Mouse (Mus musculus) limb, embryonic 12.5 days (tissue): ENCODE measurements around the gene Lrriq1. TPM values are rescaled to one million over a fixed set of nuclear protein-coding genes. Genes with fewer than 3 reads are reported as not detected.

Source experiments
- ATAC-seq: fragments of 200-750 bp; cut with Nextera tagmentation; 2 replicates; pipeline ENCODE4 v1.8.0; 2017; ENCODE audit warnings: low read depth, moderate TSS enrichment; ENCODE audit not compliant: insufficient number of reproducible peaks, insufficient read depth, low FRiP score, low TSS enrichment
- H3K27ac ChIP-seq: fragments of 300-500 bp; sonication (generic); 2 replicates; pipeline ENCODE4 v1.5.1; 2016; ENCODE audit warnings: mild to moderate bottlenecking, moderate library complexity
- H3K27me3 ChIP-seq: fragments of 300-500 bp; sonication (generic); 2 replicates; pipeline ENCODE4 v1.6.1; 2016; ENCODE audit warnings: mild to moderate bottlenecking, moderate library complexity
- H3K36me3 ChIP-seq: fragments of 300-500 bp; sonication (generic); 2 replicates; pipeline ENCODE4 v1.6.1; 2016; ENCODE audit warnings: mild to moderate bottlenecking, moderate library complexity
- H3K4me1 ChIP-seq: fragments of 300-500 bp; sonication (generic); replicated peaks from 2 replicates; pipeline ENCODE4 v1.6.1; 2016
- H3K4me2 ChIP-seq: fragments of 300-500 bp; sonication (generic); 2 replicates; pipeline ENCODE4 v1.6.1; 2016; ENCODE audit warnings: mild to moderate bottlenecking, moderate library complexity
- H3K4me3 ChIP-seq: fragments of 300-500 bp; sonication (generic); replicated peaks from 2 replicates; pipeline ENCODE4 v1.5.1; 2016; ENCODE audit warnings: mild to moderate bottlenecking
- H3K9ac ChIP-seq: fragments of 300-500 bp; sonication (generic); replicated peaks from 2 replicates; pipeline ENCODE4 v1.6.1; 2016; ENCODE audit warnings: mild to moderate bottlenecking, moderate library complexity
- H3K9me3 ChIP-seq: fragments of 300-500 bp; sonication (generic); 2 replicates; pipeline ENCODE4 v1.6.1; 2016; ENCODE audit warnings: mild to moderate bottlenecking, moderate library complexity
- WGBS: fragments of 180-500 bp; shearing (Covaris S2); methylation state at CpG from one replicate; pipeline ENCODE4 v1.1.7; 2016; 5-methylcytosine and 5-hydroxymethylcytosine counted together
- polyA plus RNA-seq: library from polyadenylated mRNA; unstranded; fragments of >200 nt; fragmentation: Nextera tagmentation; extraction: Ambion mirVana; gene quantifications from 2 replicates; pipeline ENCODE4 v1.2.1, GENCODE M21; 2016

Gene Lrriq1
- 0.13 and 0.19 TPM in 2 replicates for polyA plus RNA-seq

DNA sequence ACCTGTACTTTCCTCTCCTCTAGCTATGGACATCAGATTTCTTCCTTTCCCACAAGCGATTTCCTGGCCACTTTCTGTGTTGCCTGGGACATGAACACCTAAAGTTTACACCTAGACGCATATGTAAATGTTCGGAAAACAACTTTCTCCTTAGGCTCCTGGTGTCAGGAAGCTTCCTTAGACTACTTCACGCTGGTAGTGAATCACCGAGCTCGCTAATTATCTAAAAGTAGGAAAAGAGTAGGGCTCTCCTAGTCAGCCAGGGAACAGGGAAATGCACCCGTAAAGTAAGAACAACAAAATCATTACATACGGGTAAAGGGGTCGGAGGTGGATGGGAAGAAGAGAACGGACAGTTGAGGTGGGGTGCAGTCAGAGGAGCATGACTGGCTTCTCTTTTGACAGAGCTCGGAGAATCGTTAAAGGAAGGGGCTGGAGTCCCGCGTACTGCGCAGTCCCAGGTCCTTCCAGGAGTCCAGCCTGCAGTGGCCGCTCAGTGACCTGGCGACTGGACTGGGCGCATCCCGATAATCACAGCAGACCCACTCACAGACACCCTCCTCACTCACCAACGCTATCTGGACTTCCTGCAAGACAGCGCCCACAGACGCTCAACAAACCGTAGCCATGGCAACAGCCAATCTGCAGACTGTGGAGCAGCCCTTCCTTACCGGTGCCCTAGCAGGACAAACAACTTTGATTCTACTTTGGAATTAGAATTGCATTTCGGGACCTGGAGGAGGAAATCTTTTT is at the start of gene Lrriq1:
Gene Lrriq1 (minus strand): TSS at position 616 of the 753 bp plus-strand sequence.
- 7% methylated on average over 25 of the region's 25 CpGs for WGBS
- H3K36me3 ChIP-seq, result no peaks in the 10 kb centered on the region
- H3K4me1 ChIP-seq, result no peaks in the 10 kb centered on the region
- H3K4me3 ChIP-seq, result peak within 1 kb of the TSS; percentile 54
- peak; percentile 90; the same call in 1 of the 2 replicates for ATAC-seq
- H3K9ac ChIP-seq, result peak within 1 kb of the TSS; percentile 52
- H3K4me2 ChIP-seq, result peak within 1 kb of the TSS; percentile 76
- no peaks in the 10 kb centered on the region for H3K9me3 ChIP-seq
- H3K27ac ChIP-seq, result no peak within 1 kb of the TSS
- H3K27me3 ChIP-seq, result no peaks in the 10 kb centered on the region

DNA sequence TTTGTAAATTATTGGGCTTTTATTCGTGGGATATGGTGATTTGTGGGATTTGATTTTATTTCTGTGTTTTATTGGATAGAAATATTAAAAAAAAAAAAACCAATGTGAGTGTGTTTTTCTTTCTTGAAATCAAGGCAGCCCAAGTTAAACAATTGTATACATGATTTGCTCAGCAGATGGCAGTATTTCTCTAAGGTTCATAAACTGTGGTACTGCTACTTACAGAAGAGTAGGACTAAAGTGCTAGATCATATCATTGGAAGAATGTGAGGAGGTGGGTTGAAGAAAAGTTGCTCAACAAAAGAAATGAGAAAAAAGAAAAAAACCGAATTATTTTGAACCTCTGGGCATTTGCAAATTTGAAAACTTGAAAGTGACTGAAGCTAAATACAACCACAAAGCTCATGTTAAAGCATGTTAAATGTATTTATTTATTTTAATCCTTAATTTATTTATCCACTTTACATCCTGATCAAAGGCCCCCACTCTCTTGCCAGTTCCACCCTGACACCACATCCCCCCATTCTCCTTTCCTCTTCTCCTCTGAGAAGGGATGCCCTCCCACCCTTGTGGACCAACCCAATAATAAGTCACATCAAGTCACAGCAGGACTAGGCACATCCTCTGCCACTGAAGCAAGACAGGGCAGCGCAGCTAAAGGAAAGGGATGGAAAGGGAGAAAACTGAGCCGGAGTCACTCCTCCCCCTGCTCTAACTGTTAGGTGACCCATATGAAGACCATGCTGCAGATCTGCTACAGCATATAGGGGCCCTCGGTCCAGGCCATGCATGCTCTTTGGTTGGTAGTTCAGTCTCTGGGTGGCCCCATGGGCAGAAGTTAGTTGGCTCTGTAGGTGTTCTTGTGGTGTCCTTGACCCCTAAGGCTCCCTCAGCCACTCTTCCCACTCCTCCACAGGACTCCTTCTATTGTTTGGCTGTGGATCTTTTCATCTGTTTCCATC is 18.0 kb upstream of the Lrriq1 start:
- ATAC-seq, result 0 out of 2 replicates have a peak, but pooled peaks have one; percentile 26
- 47% methylated on average over 5 of the region's 5 CpGs for WGBS
- no peak overlapping the region for H3K4me3 ChIP-seq

DNA sequence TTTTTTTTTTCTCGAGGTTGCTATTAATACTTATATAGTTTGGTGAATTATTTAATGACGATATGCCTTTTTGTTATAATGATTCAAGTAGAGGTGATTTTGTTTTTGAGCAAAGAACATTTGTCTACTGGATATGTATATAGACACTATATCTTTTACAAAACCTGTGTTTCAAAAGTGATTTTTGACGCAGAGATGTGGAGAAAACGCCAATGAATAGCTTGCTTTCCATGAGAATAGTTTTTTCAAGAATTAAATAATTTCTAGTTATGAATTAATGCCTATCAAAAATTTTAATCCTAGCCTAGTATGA is 294 bp upstream of the Lrriq1 start:
- H3K4me2 ChIP-seq, result peak overlapping the region; percentile 76
- H3K4me1 ChIP-seq, result no peaks in the 10 kb centered on the region
- H3K4me3 ChIP-seq, result no peak overlapping the region

More for the DNA sequence above, 18.0 kb upstream of the Lrriq1 start:
- Histone ChIP-seq H3K36me3 (no peaks in the 10 kb centered on the region), H3K4me1 (no peaks in the 10 kb centered on the region), H3K9ac (no peak overlapping the region), H3K27ac (no peak overlapping the region), H3K9me3 (no peaks in the 10 kb centered on the region), H3K4me2 (no peak overlapping the region), H3K27me3 (no peaks in the 10 kb centered on the region)

DNA sequence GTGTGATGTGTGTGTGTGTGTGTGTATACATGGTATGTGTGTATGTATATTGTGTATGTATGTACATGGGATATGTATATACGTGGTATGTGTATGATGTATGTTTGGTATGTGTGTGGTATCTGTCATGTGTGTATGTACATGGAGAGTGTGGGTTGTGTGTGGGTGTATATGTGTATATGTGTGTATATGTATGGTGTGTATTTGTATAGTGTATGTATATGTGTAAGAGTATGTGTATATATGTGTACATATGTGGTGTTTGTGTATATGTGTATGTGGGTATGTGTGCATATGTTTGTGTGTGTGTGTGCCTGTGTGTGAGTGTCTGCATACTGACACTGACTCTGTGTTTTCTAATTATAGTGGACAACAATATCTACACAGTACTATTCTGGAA is 9.5 kb downstream of the Lrriq1 start:
- 0 out of 2 replicates have a peak, but pooled peaks have one; percentile 26 for ATAC-seq
- Histone ChIP-seq H3K4me3 (no peak overlapping the region), H3K4me1 (no peaks in the 10 kb centered on the region), H3K36me3 (no peaks in the 10 kb centered on the region), H3K27ac (no peak overlapping the region), H3K9ac (no peak overlapping the region), H3K9me3 (no peaks in the 10 kb centered on the region), H3K4me2 (no peak overlapping the region), H3K27me3 (no peaks in the 10 kb centered on the region)
- WGBS, result 85% methylated on average over 1 of the region's 1 CpGs

More for the DNA sequence above, 294 bp upstream of the Lrriq1 start:
- no peaks in the 10 kb centered on the region for H3K9me3 ChIP-seq
- ATAC-seq, result no peak
- no peaks in the 10 kb centered on the region for H3K27me3 ChIP-seq
- no peak overlapping the region for H3K27ac ChIP-seq
- WGBS, result 25% methylated on average over 4 of the region's 4 CpGs
- no peaks in the 10 kb centered on the region for H3K36me3 ChIP-seq
- H3K9ac ChIP-seq, result no peak overlapping the region

DNA sequence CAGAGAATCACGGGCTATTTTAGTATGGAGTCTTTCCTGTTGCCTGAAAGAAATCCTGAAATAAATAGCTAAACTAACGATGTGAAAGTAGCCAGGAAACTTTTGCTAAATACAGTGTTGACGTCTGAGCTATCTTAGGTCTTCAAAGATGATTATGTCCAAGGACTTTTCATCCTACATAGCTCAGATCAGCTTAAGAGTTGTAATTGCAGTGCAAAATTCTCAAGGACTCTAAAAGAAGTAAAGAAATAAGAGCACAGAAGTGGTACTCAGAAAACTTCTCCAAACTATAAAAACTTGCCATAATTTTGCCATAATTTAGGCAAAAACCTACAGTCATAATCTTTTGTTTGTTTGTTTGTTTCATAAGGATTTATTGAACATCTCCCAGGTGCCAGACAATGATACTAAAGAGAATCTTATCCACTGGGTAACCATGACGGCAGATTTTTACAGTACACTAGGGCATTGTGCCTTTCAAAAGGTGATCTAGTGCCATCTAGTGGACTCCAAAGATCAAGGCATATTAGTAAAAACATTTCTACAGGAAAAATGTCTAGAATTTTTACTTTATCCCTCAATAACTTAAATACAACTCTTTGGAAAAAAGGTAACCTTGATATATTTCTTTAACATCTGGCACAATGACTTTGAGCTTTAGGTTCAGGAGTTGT is 41.3 kb downstream of the Lrriq1 start:
- WGBS, result 57% methylated on average over 4 of the region's 4 CpGs
- no peaks in the 10 kb centered on the region for H3K9me3 ChIP-seq
- H3K4me2 ChIP-seq, result no peak overlapping the region
- H3K4me3 ChIP-seq, result no peak overlapping the region
- no peak overlapping the region for H3K27ac ChIP-seq
- no peak overlapping the region for H3K9ac ChIP-seq
- H3K27me3 ChIP-seq, result no peaks in the 10 kb centered on the region
- no peak for ATAC-seq
- no peaks in the 10 kb centered on the region for H3K4me1 ChIP-seq
- H3K36me3 ChIP-seq, result no peaks in the 10 kb centered on the region

DNA sequence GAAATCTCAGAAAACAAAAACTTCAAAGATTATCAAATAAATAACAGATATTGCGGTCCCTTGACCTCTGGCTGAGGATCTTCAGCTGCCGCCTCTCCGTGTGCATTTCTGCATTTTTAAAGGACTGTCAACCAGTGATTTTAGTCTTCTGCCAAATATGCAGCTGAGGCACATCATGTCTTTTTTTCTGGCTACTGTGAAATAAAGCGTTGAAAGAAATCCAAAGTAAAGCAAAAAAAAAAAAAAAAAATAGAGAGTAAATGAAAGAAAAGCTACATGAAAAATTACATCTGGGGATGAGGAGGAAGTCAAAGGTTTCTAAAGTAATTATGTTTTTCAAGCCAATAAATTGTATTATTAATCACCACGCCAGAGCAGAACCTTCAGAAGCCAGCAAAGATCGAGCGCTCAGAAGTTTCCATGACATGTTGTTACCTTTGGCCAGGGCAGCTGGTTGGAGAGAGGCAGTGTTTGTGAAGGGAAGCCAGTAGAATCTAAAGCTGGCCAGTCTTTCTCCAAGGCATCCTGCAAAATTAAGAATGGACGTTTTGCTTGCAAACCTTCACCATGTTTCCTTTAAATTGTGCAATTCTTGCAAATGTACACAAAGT is 90.2 kb downstream of the Lrriq1 start:
- H3K4me3 ChIP-seq, result no peak overlapping the region
- H3K9ac ChIP-seq, result no peak overlapping the region
- WGBS, result 64% methylated on average over 8 of the region's 8 CpGs
- H3K27me3 ChIP-seq, result no peaks in the 10 kb centered on the region
- H3K4me1 ChIP-seq, result no peaks in the 10 kb centered on the region
- ATAC-seq, result no peak
- H3K9me3 ChIP-seq, result no peaks in the 10 kb centered on the region
- H3K27ac ChIP-seq, result no peak overlapping the region
- no peaks in the 10 kb centered on the region for H3K36me3 ChIP-seq
- H3K4me2 ChIP-seq, result no peak overlapping the region

DNA sequence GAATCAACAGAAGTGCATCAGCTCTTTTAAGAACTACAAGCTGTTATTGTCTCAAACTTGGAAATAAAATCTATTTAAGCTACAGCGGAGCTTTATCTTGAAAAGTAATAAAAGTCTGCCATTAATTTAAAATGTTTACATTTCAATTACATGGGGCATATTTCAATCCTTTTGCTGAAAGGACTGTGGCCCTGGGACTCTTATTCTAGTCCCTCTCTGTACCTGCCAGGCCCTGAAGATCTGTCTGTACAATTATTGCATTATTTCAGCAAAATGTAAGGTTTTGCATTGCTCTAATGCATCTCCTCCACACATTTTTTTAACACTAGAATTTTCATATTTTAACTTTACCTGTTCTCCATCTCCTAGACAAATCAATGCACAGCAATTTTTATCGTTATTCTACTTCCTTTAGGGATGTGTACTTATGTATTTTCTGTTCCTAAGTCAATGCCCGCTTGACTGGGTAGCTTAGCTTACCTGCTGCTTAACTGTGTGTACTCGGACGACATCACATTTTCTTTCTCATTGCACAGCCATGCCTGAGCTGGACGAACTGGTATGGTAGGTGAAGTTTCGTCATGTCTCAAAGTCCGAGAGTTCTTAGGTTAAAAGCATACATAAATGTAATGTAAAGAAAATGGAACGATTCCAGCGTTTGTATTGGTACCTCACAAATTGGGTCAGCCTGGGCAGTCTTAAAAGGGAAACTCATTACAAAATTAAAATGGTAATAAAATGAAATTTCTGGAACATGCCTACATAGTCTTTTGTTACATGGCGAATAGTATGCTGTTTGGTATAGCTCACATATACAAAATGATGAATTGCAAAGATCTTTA is 91.0 kb downstream of the Lrriq1 start:
- Histone ChIP-seq H3K9ac (no peak overlapping the region), H3K27me3 (no peaks in the 10 kb centered on the region), H3K4me1 (no peaks in the 10 kb centered on the region), H3K9me3 (no peaks in the 10 kb centered on the region), H3K4me2 (no peak overlapping the region), H3K27ac (no peak overlapping the region), H3K36me3 (no peaks in the 10 kb centered on the region), H3K4me3 (no peak overlapping the region)
- no peak for ATAC-seq
- 67% methylated on average over 11 of the region's 11 CpGs for WGBS

DNA sequence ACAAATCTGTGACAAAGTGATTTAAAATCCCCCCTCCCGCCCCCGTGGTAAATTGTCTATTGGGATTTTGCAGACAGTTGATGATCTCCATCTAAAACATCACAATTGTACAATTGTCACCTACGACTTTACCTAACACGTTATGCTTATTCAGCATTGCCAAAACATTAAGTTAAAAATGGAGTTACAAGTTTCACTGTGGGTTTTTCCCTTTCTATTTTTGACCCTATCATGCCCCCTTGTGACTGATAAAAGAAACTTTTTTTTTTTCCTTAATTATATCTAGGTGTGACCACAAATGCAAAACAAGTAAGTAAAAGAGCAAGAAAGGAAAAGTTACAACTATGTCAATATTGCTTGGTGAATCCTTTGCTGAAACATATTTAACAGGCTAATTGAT is 93.6 kb downstream of the Lrriq1 start:
- no peaks in the 10 kb centered on the region for H3K36me3 ChIP-seq
- no peak for ATAC-seq
- no peak overlapping the region for H3K4me3 ChIP-seq
- no peaks in the 10 kb centered on the region for H3K27me3 ChIP-seq
- no peaks in the 10 kb centered on the region for H3K9me3 ChIP-seq
- no peaks in the 10 kb centered on the region for H3K4me1 ChIP-seq
- no peak overlapping the region for H3K9ac ChIP-seq
- H3K4me2 ChIP-seq, result no peak overlapping the region
- H3K27ac ChIP-seq, result no peak overlapping the region
- WGBS, result 59% methylated on average over 4 of the region's 4 CpGs

DNA sequence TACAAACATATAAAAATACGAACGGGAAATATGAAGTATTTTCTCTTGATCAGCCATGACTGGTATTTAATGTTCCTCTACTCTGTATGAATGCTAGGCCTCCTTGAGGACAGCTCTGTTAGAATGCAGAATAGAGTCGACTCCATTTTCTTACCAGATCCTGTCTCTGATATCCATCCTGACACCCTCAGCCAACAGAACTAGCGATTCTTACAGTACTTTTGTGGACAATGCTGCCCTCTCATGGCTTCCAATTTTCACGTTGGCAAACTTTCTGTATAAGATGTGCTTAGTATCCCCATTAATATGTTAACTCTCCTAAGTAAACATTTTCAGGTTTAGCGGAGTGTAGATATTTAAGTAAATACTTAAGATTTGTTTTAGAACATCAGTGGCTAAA is 94.6 kb downstream of the Lrriq1 start:
- Histone ChIP-seq H3K4me1 (no peaks in the 10 kb centered on the region), H3K36me3 (no peaks in the 10 kb centered on the region), H3K27ac (no peak overlapping the region), H3K27me3 (no peaks in the 10 kb centered on the region), H3K9ac (no peak overlapping the region), H3K4me3 (no peak overlapping the region), H3K4me2 (no peak overlapping the region), H3K9me3 (no peaks in the 10 kb centered on the region)
- WGBS, result 47% methylated on average over 6 of the region's 6 CpGs
- no peak for ATAC-seq

DNA sequence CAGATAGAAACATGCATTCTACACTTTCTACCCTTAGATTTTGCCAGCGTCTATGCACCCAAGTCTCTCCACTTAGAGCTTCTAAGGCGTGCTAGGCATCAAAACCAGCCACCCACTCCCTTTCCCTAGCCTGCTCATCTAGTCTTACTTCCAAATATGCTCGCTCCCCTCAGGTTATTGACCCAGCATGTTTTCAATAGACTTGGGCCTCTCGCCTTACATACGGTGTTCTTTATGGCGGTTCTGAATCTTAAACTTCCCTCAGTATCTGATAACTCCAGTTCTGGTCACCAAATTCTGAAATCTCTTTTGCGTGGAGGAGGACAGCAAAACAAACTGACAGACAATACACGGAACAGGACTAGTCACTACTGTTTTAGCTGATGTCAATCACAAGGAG is 95.5 kb downstream of the Lrriq1 start:
- no peak overlapping the region for H3K9ac ChIP-seq
- H3K27ac ChIP-seq, result no peak overlapping the region
- H3K4me2 ChIP-seq, result no peak overlapping the region
- no peaks in the 10 kb centered on the region for H3K9me3 ChIP-seq
- ATAC-seq, result no peak
- H3K27me3 ChIP-seq, result no peaks in the 10 kb centered on the region
- 68% methylated on average over 8 of the region's 8 CpGs for WGBS
- no peaks in the 10 kb centered on the region for H3K36me3 ChIP-seq
- H3K4me3 ChIP-seq, result no peak overlapping the region
- no peaks in the 10 kb centered on the region for H3K4me1 ChIP-seq
